Mouse (Mus musculus) retina, adult 2 months (tissue): ENCODE data around the gene Vsnl1.
A peak's percentile ranks its signal among the peaks of the same experiment; 100 is the strongest.

Source experiments
- DNase-seq: peaks from one replicate; pipeline ENCODE4 v3.0.0-alpha.2; 2012; ENCODE audit warnings: low read depth, low spot score

Gene Vsnl1

GRCm38 (mm10) chr12:11436497-11437265 lies at the start of gene Vsnl1:
Gene Vsnl1 (minus strand): TSS chr12:11436613.
- peak; percentile 53 for DNase-seq

- no peak for DNase-seq
Observed at GRCm38 (mm10) chr12:11456632-11457031, 20.2 kb upstream of the Vsnl1 start.

- DNase-seq = no peak
Observed at GRCm38 (mm10) chr12:11456213-11456612, 19.8 kb upstream of the Vsnl1 start.

GRCm38 (mm10) chr12:11455549-11456194 lies 19.3 kb upstream of the Vsnl1 start, which contains the start of gene Rad51ap2:
Gene Rad51ap2 (plus strand): TSS chr12:11456079.
- peak; percentile 90 for DNase-seq

GRCm38 (mm10) chr12:11454146-11454545 lies 17.7 kb upstream of the Vsnl1 start:
- DNase-seq = peak; percentile 63

GRCm38 (mm10) chr12:11437907-11438447 lies 1.6 kb upstream of the Vsnl1 start:
- DNase-seq = no peak

- no peak for DNase-seq
Observed at GRCm38 (mm10) chr12:11437266-11437906, 973 bp upstream of the Vsnl1 start.

GRCm38 (mm10) chr12:11436023-11436350 lies 426 bp downstream of the Vsnl1 start:
- DNase-seq = no peak

GRCm38 (mm10) chr12:11435246-11436022 lies 979 bp downstream of the Vsnl1 start:
- DNase-seq = no peak

GRCm38 (mm10) chr12:11434446-11434845 lies 2.0 kb downstream of the Vsnl1 start:
- DNase-seq = no peak

GRCm38 (mm10) chr12:11433716-11434115 lies 2.7 kb downstream of the Vsnl1 start:
- DNase-seq = no peak

GRCm38 (mm10) chr12:11433126-11433525 lies 3.3 kb downstream of the Vsnl1 start:
- no peak for DNase-seq

- no peak for DNase-seq
Observed at GRCm38 (mm10) chr12:11427396-11427795, 9.0 kb downstream of the Vsnl1 start.

GRCm38 (mm10) chr12:11418112-11418511 lies 18.3 kb downstream of the Vsnl1 start:
- DNase-seq = no peak

- DNase-seq = no peak
Observed at GRCm38 (mm10) chr12:11407679-11408078, 28.7 kb downstream of the Vsnl1 start.

- no peak for DNase-seq
Observed at GRCm38 (mm10) chr12:11398791-11399190, 37.6 kb downstream of the Vsnl1 start.

- DNase-seq = no peak
Observed at GRCm38 (mm10) chr12:11397029-11397428, 39.4 kb downstream of the Vsnl1 start.

- DNase-seq = no peak
Observed at GRCm38 (mm10) chr12:11395470-11395869, 40.9 kb downstream of the Vsnl1 start.

GRCm38 (mm10) chr12:11392525-11392924 lies 43.9 kb downstream of the Vsnl1 start:
- no peak for DNase-seq

- DNase-seq = no peak
Observed at GRCm38 (mm10) chr12:11391244-11391949, 45.0 kb downstream of the Vsnl1 start.

- no peak for DNase-seq
Observed at GRCm38 (mm10) chr12:11389141-11389540, 47.3 kb downstream of the Vsnl1 start.
